In the genomic region with DNA sequence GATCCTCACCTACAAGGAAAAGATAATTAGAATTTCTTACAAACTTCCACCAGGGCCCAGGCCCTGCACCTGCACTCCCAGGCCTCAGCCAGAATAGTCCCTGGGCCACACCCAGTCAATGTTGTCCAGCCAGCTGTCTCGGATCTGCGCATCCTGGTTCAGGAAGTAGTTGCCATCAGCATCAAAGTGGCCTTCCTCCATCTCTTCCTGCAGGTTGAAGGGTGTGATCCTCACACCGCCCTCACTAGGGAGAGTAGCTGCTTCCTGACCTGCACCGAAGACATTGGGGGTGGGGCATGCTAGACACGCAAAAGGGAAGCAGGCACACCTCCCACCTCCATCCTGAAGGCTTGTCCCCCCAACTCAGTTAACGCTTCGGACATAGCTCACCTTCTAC, we compare ENCODE assay signal across 8 mouse cellular contexts. TPM values are rescaled to one million over a fixed set of nuclear protein-coding genes. Genes with fewer than 3 reads are reported as not detected.
DNase-seq lines count a peak whose midpoint lies in the region; ATAC-seq and TF ChIP-seq lines count a peak whose summit lies in the region.

No protein-coding gene starts in this region.

- TF ChIP-seq CTCF in kidney, adult 2 months (conservative IDR thresholded peaks at IDR 0.05; ENCODE audit: insufficient read depth, insufficient read length, low read depth, low read length): no peak
- TF ChIP-seq CTCF in bone marrow, adult 2 months (IDR thresholded peaks at IDR 0.05; ENCODE audit: control insufficient read depth, insufficient read depth, low read length): no peak

- no peak for ATAC-seq in hindbrain, embryonic 13.5 days (ENCODE audit: low FRiP score)
- ATAC-seq in midbrain, embryonic 14.5 days (ENCODE audit: low FRiP score, low TSS enrichment): no peak

- TF ChIP-seq POLR2A in kidney, adult 2 months (IDR thresholded peaks at IDR 0.05; ENCODE audit: low read depth, low read length): no peak
- no peak for TF ChIP-seq POLR2A in bone marrow, adult 2 months (IDR thresholded peaks at IDR 0.05; ENCODE audit: borderline replicate concordance, control insufficient read depth, low read depth, low read length)

- H3K4me2 ChIP-seq in hindbrain, embryonic 13.5 days: peak overlapping the region; percentile 92
- peak overlapping the region; percentile 65 for H3K4me2 ChIP-seq in midbrain, embryonic 14.5 days (ENCODE audit: low read length)

- peaks cover 12% of the 10 kb centered on the region for H3K4me1 ChIP-seq in kidney, adult 2 months (ENCODE audit: control insufficient read depth, insufficient read depth, low read length)
- H3K4me1 ChIP-seq in bone marrow, adult 2 months (ENCODE audit: control insufficient read depth, insufficient read depth, low read length): peaks cover 4% of the 10 kb centered on the region
- H3K4me1 ChIP-seq in hindbrain, embryonic 13.5 days (replicated peaks): peaks cover 28% of the 10 kb centered on the region
- H3K4me1 ChIP-seq in midbrain, embryonic 14.5 days (ENCODE audit: control insufficient read depth, insufficient read depth, low read length): peaks cover 15% of the 10 kb centered on the region

- no peaks in the 10 kb centered on the region for H3K9me3 ChIP-seq in hindbrain, embryonic 13.5 days
- no peaks in the 10 kb centered on the region for H3K9me3 ChIP-seq in midbrain, embryonic 14.5 days (ENCODE audit: control insufficient read depth, low read length)

- H3K9ac ChIP-seq in hindbrain, embryonic 13.5 days: peak overlapping the region; percentile 84
- peak overlapping the region; percentile 68; the same call in 1 of the 2 replicates for H3K9ac ChIP-seq in midbrain, embryonic 14.5 days (replicated peaks; ENCODE audit: low read length)

- no peak overlapping the region for H3K27ac ChIP-seq in kidney, adult 2 months (ENCODE audit: insufficient read depth, low read depth, low read length)
- no peak overlapping the region for H3K27ac ChIP-seq in bone marrow, adult 2 months (ENCODE audit: control insufficient read depth, insufficient read depth, low read depth, low read length, poor library complexity)
- peak overlapping the region; percentile 91 for H3K27ac ChIP-seq in hindbrain, embryonic 13.5 days
- no peak overlapping the region for H3K27ac ChIP-seq in midbrain, embryonic 14.5 days (replicated peaks; ENCODE audit: low read depth, low read length)

- H3K36me3 ChIP-seq in kidney, adult 2 months (ENCODE audit: control insufficient read depth, insufficient read depth, low read length): no peaks in the 10 kb centered on the region
- peaks cover 72% of the 10 kb centered on the region for H3K36me3 ChIP-seq in hindbrain, embryonic 13.5 days
- H3K36me3 ChIP-seq in midbrain, embryonic 14.5 days (ENCODE audit: control insufficient read depth, insufficient read depth, low read length): peaks cover 71% of the 10 kb centered on the region

- 46% methylated on average over 7 of the region's 7 CpGs for WGBS in kidney, adult 2 months
- 60% methylated on average over 7 of the region's 7 CpGs for WGBS in bone marrow, adult 2 months
- WGBS in hindbrain, embryonic 13.5 days: 86% methylated on average over 7 of the region's 7 CpGs
- WGBS in midbrain, embryonic 14.5 days: 85% methylated on average over 7 of the region's 7 CpGs

- peak overlapping the region; percentile 69; the same call in 1 of the 2 replicates for H3K4me3 ChIP-seq in kidney, adult 2 months (ENCODE audit: insufficient read depth, low read depth, low read length)
- peak overlapping the region; percentile 84 for H3K4me3 ChIP-seq in bone marrow, adult 2 months (replicated peaks; ENCODE audit: control insufficient read depth, low read depth, low read length)
- peak overlapping the region; percentile 77 for H3K4me3 ChIP-seq in hindbrain, embryonic 13.5 days
- peak overlapping the region; percentile 75 for H3K4me3 ChIP-seq in midbrain, embryonic 14.5 days (replicated peaks; ENCODE audit: low read depth, low read length)

- no peak for DNase-seq in kidney, adult 2 months
- DNase-seq in kidney, adult 8-10 months: no peak
- no peak for DNase-seq in midbrain, embryonic 14.5 days
- no peak for DNase-seq in urinary bladder, adult 2 months (ENCODE audit: low spot score)
- DNase-seq in lung, adult 18-20 months: no peak
- no peak for DNase-seq in thymus, postnatal 0 days (ENCODE audit: low spot score)

- no peaks in the 10 kb centered on the region for H3K27me3 ChIP-seq in kidney, adult 2 months (replicated peaks; ENCODE audit: control insufficient read depth, insufficient read depth, low read length)
- no peaks in the 10 kb centered on the region for H3K27me3 ChIP-seq in hindbrain, embryonic 13.5 days
- no peaks in the 10 kb centered on the region for H3K27me3 ChIP-seq in midbrain, embryonic 14.5 days (ENCODE audit: control insufficient read depth, insufficient read depth, low read length)

RNA-seq across cellular contexts. Expression of a gene that starts 1.2 kb away (rescaled TPM):
- polyA plus RNA-seq in kidney, adult 2 months (2012; rRNA removed): 26.9 and 33.6 TPM in 2 replicates
- polyA plus RNA-seq in bone marrow, adult 2 months (2011; ENCODE audit: insufficient read depth, insufficient read length, low replicate concordance, missing spikeins): 46.6 and 64.1 TPM in 2 replicates
- polyA plus RNA-seq in hindbrain, embryonic 13.5 days (2015; fragmentation: Nextera tagmentation; extraction: Ambion mirVana): 83.1 and 84.6 TPM in 2 replicates
- 59.5 and 81.1 TPM in 2 replicates for polyA plus RNA-seq in midbrain, embryonic 14.5 days (2014; fragmentation: Nextera tagmentation; extraction: Ambion mirVana)
- 66.2 and 68.8 TPM in 2 replicates for polyA plus RNA-seq in urinary bladder, adult 2 months (2012; rRNA removed)
- polyA plus RNA-seq in thymus, postnatal 0 days (2015; fragmentation: Nextera tagmentation; extraction: Ambion mirVana): 59.5 and 62.0 TPM in 2 replicates

RNA-seq across cellular contexts. Expression of a gene that starts 13.6 kb away (rescaled TPM):
- polyA plus RNA-seq in kidney, adult 2 months (2012; rRNA removed): 26.8 and 28.5 TPM in 2 replicates
- polyA plus RNA-seq in bone marrow, adult 2 months (2011; ENCODE audit: insufficient read depth, insufficient read length, low replicate concordance, missing spikeins): 53.6 and 84.9 TPM in 2 replicates
- polyA plus RNA-seq in hindbrain, embryonic 13.5 days (2015; fragmentation: Nextera tagmentation; extraction: Ambion mirVana): 28.0 and 31.3 TPM in 2 replicates
- 24.6 and 27.6 TPM in 2 replicates for polyA plus RNA-seq in midbrain, embryonic 14.5 days (2014; fragmentation: Nextera tagmentation; extraction: Ambion mirVana)
- 23.0 and 30.1 TPM in 2 replicates for polyA plus RNA-seq in urinary bladder, adult 2 months (2012; rRNA removed)
- 20.5 and 27.4 TPM in 2 replicates for polyA plus RNA-seq in thymus, postnatal 0 days (2015; fragmentation: Nextera tagmentation; extraction: Ambion mirVana)

RNA-seq across cellular contexts. Expression of a gene that starts 14.1 kb away (rescaled TPM):
- 0.33 and 90.1 TPM in 2 replicates for polyA plus RNA-seq in kidney, adult 2 months (2012; rRNA removed)
- 32.2 and 126 TPM in 2 replicates for polyA plus RNA-seq in bone marrow, adult 2 months (2011; ENCODE audit: insufficient read depth, insufficient read length, low replicate concordance, missing spikeins)
- polyA plus RNA-seq in hindbrain, embryonic 13.5 days (2015; fragmentation: Nextera tagmentation; extraction: Ambion mirVana): 11.0 and 15.5 TPM in 2 replicates
- polyA plus RNA-seq in midbrain, embryonic 14.5 days (2014; fragmentation: Nextera tagmentation; extraction: Ambion mirVana): 4.3 and 4.5 TPM in 2 replicates
- 1.2 and 2.1 TPM in 2 replicates for polyA plus RNA-seq in urinary bladder, adult 2 months (2012; rRNA removed)
- 67.7 and 68.9 TPM in 2 replicates for polyA plus RNA-seq in thymus, postnatal 0 days (2015; fragmentation: Nextera tagmentation; extraction: Ambion mirVana)

RNA-seq across cellular contexts. Expression of a gene that starts 38.2 kb away (rescaled TPM):
- polyA plus RNA-seq in kidney, adult 2 months (2012; rRNA removed): 7.9 and 9.6 TPM in 2 replicates
- polyA plus RNA-seq in bone marrow, adult 2 months (2011; ENCODE audit: insufficient read depth, insufficient read length, low replicate concordance, missing spikeins): 2.6 and 6.6 TPM in 2 replicates
- 58.8 and 61.9 TPM in 2 replicates for polyA plus RNA-seq in hindbrain, embryonic 13.5 days (2015; fragmentation: Nextera tagmentation; extraction: Ambion mirVana)
- polyA plus RNA-seq in midbrain, embryonic 14.5 days (2014; fragmentation: Nextera tagmentation; extraction: Ambion mirVana): 31.9 and 39.7 TPM in 2 replicates
- 10.0 and 10.5 TPM in 2 replicates for polyA plus RNA-seq in urinary bladder, adult 2 months (2012; rRNA removed)
- polyA plus RNA-seq in thymus, postnatal 0 days (2015; fragmentation: Nextera tagmentation; extraction: Ambion mirVana): 25.4 and 29.7 TPM in 2 replicates

RNA-seq across cellular contexts. Expression of a gene that starts 38.3 kb away (rescaled TPM):
- 24.1 and 38.4 TPM in 2 replicates for polyA plus RNA-seq in kidney, adult 2 months (2012; rRNA removed)
- polyA plus RNA-seq in bone marrow, adult 2 months (2011; ENCODE audit: insufficient read depth, insufficient read length, low replicate concordance, missing spikeins): 76.8 and 153 TPM in 2 replicates
- polyA plus RNA-seq in hindbrain, embryonic 13.5 days (2015; fragmentation: Nextera tagmentation; extraction: Ambion mirVana): 21.8 and 23.1 TPM in 2 replicates
- 11.6 and 13.6 TPM in 2 replicates for polyA plus RNA-seq in midbrain, embryonic 14.5 days (2014; fragmentation: Nextera tagmentation; extraction: Ambion mirVana)
- 19.4 and 22.0 TPM in 2 replicates for polyA plus RNA-seq in urinary bladder, adult 2 months (2012; rRNA removed)
- 638 and 684 TPM in 2 replicates for polyA plus RNA-seq in thymus, postnatal 0 days (2015; fragmentation: Nextera tagmentation; extraction: Ambion mirVana)
